8 mouse cellular contexts compared by ENCODE assay signal in genomic region chr5:28038115-28038514, GRCm38 (mm10). TPM values are rescaled to one million over a fixed set of nuclear protein-coding genes. Genes with fewer than 3 reads are reported as not detected.
DNase-seq lines count a peak whose midpoint lies in the region; ATAC-seq and TF ChIP-seq lines count a peak whose summit lies in the region.

No protein-coding gene starts in this region.

- H3K27ac ChIP-seq in hindbrain, postnatal 0 days: no peak overlapping the region
- no peak overlapping the region for H3K27ac ChIP-seq in hindbrain, embryonic 10.5 days
- H3K27ac ChIP-seq in gastrocnemius, adult 2 months: peak overlapping the region; percentile 86
- H3K27ac ChIP-seq in intestine, embryonic 16.5 days (ENCODE audit: low read length): no peak overlapping the region

- ATAC-seq in hindbrain, postnatal 0 days: 0 out of 2 replicates have a peak, but pooled peaks have one; percentile 43
- peak; percentile 45 for ATAC-seq in intestine, embryonic 16.5 days

- H3K4me3 ChIP-seq in hindbrain, postnatal 0 days (ENCODE audit: low read length): no peak overlapping the region
- no peak overlapping the region for H3K4me3 ChIP-seq in hindbrain, embryonic 10.5 days
- H3K4me3 ChIP-seq in gastrocnemius, adult 2 months: peak overlapping the region; percentile 50
- no peak overlapping the region for H3K4me3 ChIP-seq in intestine, embryonic 16.5 days (ENCODE audit: low read length)

- TF ChIP-seq CTCF in hindbrain, postnatal 0 days (IDR thresholded peaks at IDR 0.05; ENCODE audit: low read depth): no peak
- TF ChIP-seq CTCF in gastrocnemius, adult 2 months (IDR thresholded peaks at IDR 0.05): no peak

- no peak overlapping the region for H3K9ac ChIP-seq in hindbrain, postnatal 0 days (replicated peaks; ENCODE audit: low read length)
- no peak overlapping the region for H3K9ac ChIP-seq in intestine, embryonic 16.5 days (ENCODE audit: low read depth, low read length)

- no peaks in the 10 kb centered on the region for H3K27me3 ChIP-seq in hindbrain, postnatal 0 days (ENCODE audit: insufficient read depth, low read length)
- H3K27me3 ChIP-seq in hindbrain, embryonic 10.5 days (ENCODE audit: insufficient read depth, poor library complexity, severe bottlenecking): no peaks in the 10 kb centered on the region
- H3K27me3 ChIP-seq in intestine, embryonic 16.5 days (replicated peaks; ENCODE audit: control insufficient read depth, insufficient read depth, low read length): no peaks in the 10 kb centered on the region

- no peak overlapping the region for H3K4me2 ChIP-seq in hindbrain, postnatal 0 days (ENCODE audit: low read depth, low read length)
- H3K4me2 ChIP-seq in intestine, embryonic 16.5 days (ENCODE audit: low read depth, low read length): no peak overlapping the region

- no peaks in the 10 kb centered on the region for H3K9me3 ChIP-seq in hindbrain, postnatal 0 days (ENCODE audit: low read length)
- H3K9me3 ChIP-seq in hindbrain, embryonic 10.5 days: no peaks in the 10 kb centered on the region
- no peaks in the 10 kb centered on the region for H3K9me3 ChIP-seq in intestine, embryonic 16.5 days (ENCODE audit: control insufficient read depth, low read length)

- intact Hi-C loops in gastrocnemius, adult 2 months (cut with DNase I): loop anchor here (5.0 kb wide), 1 partner anchor 34 kb away; the partner anchor contains the start of gene Insig1

- peak; percentile 41 for DNase-seq in hindbrain, postnatal 0 days (ENCODE audit: low spot score)
- DNase-seq in hindbrain, embryonic 10.5 days (ENCODE audit: low spot score): no peak
- peak; percentile 86 for DNase-seq in R1 (ENCODE audit: low read depth, low spot score)
- peak; percentile 82 for DNase-seq in gastrocnemius, adult 2 months
- DNase-seq in lung, postnatal 36 days: peak; percentile 94
- no peak for DNase-seq in thymus, postnatal 10 days (ENCODE audit: low spot score in 2 of 2)
- no peak for DNase-seq in thymus, adult 18-20 months

- WGBS in hindbrain, postnatal 0 days: 29% methylated on average over 2 of the region's 2 CpGs
- 69% methylated on average over 2 of the region's 2 CpGs for WGBS in hindbrain, embryonic 10.5 days
- WGBS in intestine, embryonic 16.5 days: 11% methylated on average over 2 of the region's 2 CpGs

- H3K36me3 ChIP-seq in hindbrain, postnatal 0 days (ENCODE audit: insufficient read depth, low read length): no peaks in the 10 kb centered on the region
- H3K36me3 ChIP-seq in hindbrain, embryonic 10.5 days: no peaks in the 10 kb centered on the region
- no peaks in the 10 kb centered on the region for H3K36me3 ChIP-seq in intestine, embryonic 16.5 days (ENCODE audit: control insufficient read depth, insufficient read depth, low read length)

- peaks cover 4% of the 10 kb centered on the region; the same call in 1 of the 2 replicates for H3K4me1 ChIP-seq in hindbrain, postnatal 0 days (ENCODE audit: insufficient read depth, low read length)
- peaks cover 14% of the 10 kb centered on the region for H3K4me1 ChIP-seq in hindbrain, embryonic 10.5 days (replicated peaks)
- H3K4me1 ChIP-seq in intestine, embryonic 16.5 days (ENCODE audit: control insufficient read depth, insufficient read depth, low read length): peaks cover 22% of the 10 kb centered on the region

RNA-seq across cellular contexts. Expression of gene Insig1, which starts 33.0 kb away (rescaled TPM):
- 159 and 183 TPM in 2 replicates for total RNA-seq in hindbrain, postnatal 0 days (2014; rRNA removed)
- polyA plus RNA-seq in hindbrain, postnatal 0 days (2015; fragmentation: Nextera tagmentation; extraction: Ambion mirVana): 100.0 and 102 TPM in 2 replicates
- polyA plus RNA-seq in hindbrain, embryonic 10.5 days (2016; fragmentation: Nextera tagmentation; extraction: Ambion mirVana): 105 and 122 TPM in 2 replicates
- total RNA-seq in gastrocnemius, adult 2 months (2021): 1 to 10 TPM; 9.2 to 9.8 TPM
- 255 and 324 TPM in 2 replicates for polyA plus RNA-seq in intestine, embryonic 16.5 days (2015; fragmentation: Nextera tagmentation; extraction: Ambion mirVana)

Comparison
In these comparisons a context has a peak if more than half of its experiments do, and no peak if none do; other contexts are left out.
1. DNase-seq: peak in hindbrain, postnatal 0 days (single experiment), R1 (single experiment), gastrocnemius, adult 2 months (single experiment) and lung, postnatal 36 days (single experiment); none in hindbrain, embryonic 10.5 days (single experiment), thymus, postnatal 10 days (0 of 2) and thymus, adult 18-20 months (0 of 2).